Mouse (Mus musculus) ES-Bruce4 (cell line): ENCODE results near the gene Fem1a.

ENCODE experiments used
- CTCF ChIP-seq: IDR thresholded peaks from one replicate; pipeline ENCODE4 v1.8.1; 2011; ENCODE audit warnings: low read depth, low read length
- POLR2A ChIP-seq: IDR thresholded peaks from one replicate; pipeline ENCODE4 v1.8.1; 2011; ENCODE audit warnings: low read length; ENCODE audit not compliant: insufficient read depth

- TF ChIP-seq POLR2A: no peak
- no peak for TF ChIP-seq CTCF
Observed at GRCm38 (mm10) chr17:56276643-56277566, 20.3 kb downstream of the Fem1a start, which contains the start of gene Ticam1.
